Mouse (Mus musculus): Measurements from ENCODE around the gene Col6a6. TPM values are rescaled to one million over a fixed set of nuclear protein-coding genes. Genes with fewer than 3 reads are reported as not detected.

Col6a6 gene
- total RNA-seq, 2 experiments from 2014 or later, result 0.60 to 0.71 TPM

GRCm38 (mm10) chr9:105801463-105801862 lies 26.5 kb downstream of the Col6a6 start:
- DNase-seq (ENCODE audit: low spot score in 2 of 2), result no peak

DNA sequence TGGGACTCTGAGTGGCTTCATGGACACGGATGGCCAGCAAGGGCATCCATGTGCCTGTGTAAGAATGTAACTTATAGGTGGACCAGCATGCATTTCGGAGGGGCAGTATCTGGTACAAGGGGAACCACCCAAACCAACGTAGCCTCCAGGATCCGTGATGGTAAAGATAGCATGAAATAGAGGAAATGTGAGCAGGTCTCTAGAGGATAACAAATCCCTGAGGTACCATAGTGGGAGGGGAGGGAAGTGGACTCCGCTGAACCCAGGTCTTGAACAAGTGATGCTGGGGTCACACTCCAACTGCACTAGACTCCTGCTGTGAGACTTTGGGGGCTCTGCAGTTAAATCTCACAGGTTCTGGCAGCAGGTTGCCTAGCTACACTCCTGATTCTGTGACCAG lies 27.7 kb downstream of the Col6a6 start:
- no peak for DNase-seq (ENCODE audit: low spot score in 2 of 2)

- no peak for DNase-seq (ENCODE audit: low spot score in 2 of 2)
Measured at GRCm38 (mm10) chr9:105796137-105796536, 31.8 kb downstream of the Col6a6 start.

DNA sequence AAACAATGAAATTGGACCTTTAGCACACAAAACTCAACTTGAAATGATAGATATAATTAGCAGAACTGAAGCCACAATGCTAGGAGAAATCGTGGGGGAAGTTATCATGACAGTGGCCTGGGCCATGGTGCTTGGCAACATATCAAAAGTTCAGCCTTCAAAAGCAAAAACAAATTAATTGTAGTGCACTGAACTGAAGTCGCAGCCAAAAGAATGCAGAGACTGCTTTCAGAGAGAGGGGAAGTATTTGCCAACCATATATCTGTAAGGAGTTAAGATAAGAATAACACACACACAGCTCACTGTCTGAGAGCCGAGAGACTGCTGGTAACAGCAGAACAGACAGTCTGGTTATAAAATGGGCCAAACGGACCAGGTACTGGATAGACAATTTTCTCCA lies 33.0 kb downstream of the Col6a6 start:
- no peak for DNase-seq (ENCODE audit: low spot score in 2 of 2)

DNA sequence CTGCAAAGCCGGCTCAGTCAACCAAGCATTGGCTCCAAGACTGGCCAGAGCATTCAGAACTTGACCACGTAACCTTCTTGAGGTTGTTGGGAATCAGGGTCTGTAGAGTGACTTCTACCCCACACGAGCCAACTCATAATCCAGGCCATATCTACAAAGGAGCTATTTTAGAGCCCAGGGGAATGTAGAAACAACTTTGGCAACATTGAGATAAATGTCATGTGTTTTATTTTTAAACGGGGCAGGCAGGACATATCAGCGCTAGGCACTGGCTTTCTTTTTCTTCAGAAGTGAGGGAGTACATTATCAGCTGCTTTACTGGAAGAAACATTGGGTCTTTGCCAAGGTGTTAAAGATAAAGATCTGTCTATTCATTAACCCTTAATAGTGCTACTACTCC lies 36.1 kb downstream of the Col6a6 start:
- no peak for DNase-seq (ENCODE audit: low spot score in 2 of 2)

DNA sequence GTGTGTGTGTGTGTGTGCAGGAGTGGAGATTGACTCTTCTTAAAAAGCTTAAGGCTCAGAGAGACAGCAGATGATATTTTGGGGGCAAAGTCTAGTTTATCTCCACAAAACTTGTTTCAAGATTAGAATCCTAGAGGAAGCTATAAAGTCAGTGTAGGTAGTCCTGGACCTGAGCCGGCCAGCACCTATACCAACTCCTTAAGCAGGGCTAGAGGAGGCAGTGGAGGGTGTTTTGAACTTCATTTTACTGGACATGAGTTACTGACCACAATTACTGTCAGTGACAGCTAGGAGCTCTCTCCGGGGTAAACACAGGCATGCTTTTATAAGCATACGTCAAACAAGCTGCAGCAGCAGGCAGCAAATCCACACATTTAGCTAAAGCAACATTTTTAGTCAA lies 39.8 kb downstream of the Col6a6 start:
- no peak for DNase-seq (ENCODE audit: low spot score in 2 of 2)

DNA sequence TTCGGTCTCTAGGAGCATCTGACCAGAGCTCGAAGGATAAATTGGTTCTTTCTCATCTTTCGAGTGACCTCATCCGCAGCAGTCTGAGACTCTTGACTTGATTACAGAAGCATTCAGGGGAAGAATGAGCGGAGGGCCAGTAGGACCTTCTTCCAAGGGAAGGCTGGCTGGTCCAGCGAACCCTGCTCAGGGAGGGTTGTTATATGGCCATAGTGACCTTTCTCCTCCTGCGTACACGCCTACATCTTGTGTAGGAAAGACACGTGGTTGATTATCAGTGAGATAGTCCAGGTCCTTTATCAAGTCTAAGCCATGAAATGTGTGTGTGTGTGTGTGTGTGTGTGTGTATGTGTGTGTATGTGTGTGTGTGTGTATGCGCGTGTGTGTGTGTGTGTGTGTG lies 40.2 kb downstream of the Col6a6 start:
- DNase-seq (ENCODE audit: low spot score in 2 of 2), result no peak

GRCm38 (mm10) chr9:105784026-105784425 lies 43.9 kb downstream of the Col6a6 start:
- no peak for DNase-seq (ENCODE audit: low spot score in 2 of 2)

- no peak for DNase-seq (ENCODE audit: low spot score in 2 of 2)
Measured at GRCm38 (mm10) chr9:105780696-105781095, 47.3 kb downstream of the Col6a6 start.

DNA sequence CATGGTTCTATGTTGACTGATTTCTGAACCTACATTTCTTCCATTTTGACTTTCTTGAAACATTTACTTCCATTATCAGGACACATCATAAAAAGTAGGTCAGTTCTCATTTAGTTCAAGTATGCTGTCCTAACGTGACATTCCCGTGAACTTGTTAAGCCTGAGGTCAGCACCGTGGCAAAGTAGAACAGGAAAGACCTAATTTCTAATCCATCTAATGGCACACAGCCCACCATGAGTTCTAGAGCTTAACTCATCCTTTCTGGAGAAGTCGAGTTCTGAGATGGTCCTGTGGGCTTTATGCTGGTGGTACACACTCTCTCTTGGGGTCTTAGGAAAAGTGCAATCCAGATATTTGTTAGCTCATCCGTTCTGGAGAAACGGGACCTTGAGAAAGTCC lies 49.2 kb downstream of the Col6a6 start:
- DNase-seq (ENCODE audit: low spot score in 2 of 2), result no peak

DNA sequence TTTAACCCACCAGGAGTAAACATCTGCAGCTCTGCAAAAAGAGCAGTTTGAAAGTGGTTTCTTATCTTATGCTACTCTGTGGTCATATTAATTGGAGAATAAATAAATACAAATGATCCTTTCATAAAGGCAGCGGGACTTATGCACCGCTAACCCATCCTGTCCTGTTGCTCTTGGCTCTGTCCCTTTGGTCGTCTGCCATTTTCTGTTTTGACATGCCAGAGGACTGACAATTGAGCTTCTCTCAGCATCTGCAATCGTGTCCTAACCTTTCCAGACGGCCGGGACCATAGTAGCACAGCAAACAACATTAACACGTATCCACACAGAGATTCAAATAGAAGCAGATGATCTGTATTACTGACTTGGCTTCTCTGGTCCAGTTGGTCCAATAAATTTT lies 53.1 kb downstream of the Col6a6 start:
- peak in 1 of 2 experiments; percentile 40 for DNase-seq (ENCODE audit: low spot score in 2 of 2)

DNA sequence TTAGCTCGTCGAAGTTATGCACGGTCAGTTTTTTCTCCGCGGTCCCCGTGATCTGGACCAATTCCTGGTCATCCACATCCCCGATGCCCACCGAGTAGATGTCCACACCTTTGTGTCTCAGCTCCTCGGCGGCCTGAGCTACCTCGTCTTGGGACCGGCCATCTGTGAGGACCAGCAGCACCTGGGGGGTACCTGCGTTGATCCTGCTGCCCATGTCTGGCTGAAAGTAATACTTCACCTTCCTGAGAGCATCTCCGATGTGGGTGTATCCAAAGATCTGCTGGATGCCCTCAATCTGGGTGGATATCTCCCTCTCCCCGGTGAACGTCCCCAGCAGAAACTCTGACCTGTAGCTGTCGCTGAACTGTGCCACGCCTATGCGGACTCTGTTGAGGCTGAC lies 53.6 kb downstream of the Col6a6 start:
- DNase-seq (ENCODE audit: low spot score in 2 of 2), result no peak

GRCm38 (mm10) chr9:105771380-105771779 lies 56.6 kb downstream of the Col6a6 start:
- no peak for DNase-seq (ENCODE audit: low spot score in 2 of 2)

- no peak for DNase-seq (ENCODE audit: low spot score in 2 of 2)
Measured at GRCm38 (mm10) chr9:105770690-105771089, 57.3 kb downstream of the Col6a6 start.

DNA sequence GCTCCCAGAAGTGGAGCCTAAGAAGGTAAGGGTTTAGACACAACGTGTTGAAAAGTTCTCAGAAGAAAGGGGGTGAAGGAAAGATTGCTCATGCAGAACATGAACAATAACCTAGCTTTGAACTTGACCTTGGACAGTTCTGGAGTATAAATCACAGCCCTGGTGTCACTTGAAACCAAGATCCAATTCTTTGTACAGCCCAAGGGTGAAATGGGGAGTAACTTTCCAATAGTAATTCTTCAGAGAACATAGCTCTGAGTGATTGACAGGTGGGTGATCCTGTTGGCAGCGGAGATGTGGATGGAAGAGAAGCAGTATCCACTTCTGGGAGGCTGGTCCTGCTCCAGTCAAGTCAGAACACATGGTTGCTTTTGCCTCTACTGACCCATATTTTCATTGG lies 62.1 kb downstream of the Col6a6 start:
- no peak for DNase-seq (ENCODE audit: low spot score in 2 of 2)

- DNase-seq (ENCODE audit: low spot score in 2 of 2), result no peak
Measured at GRCm38 (mm10) chr9:105764681-105765080, 63.3 kb downstream of the Col6a6 start.

DNA sequence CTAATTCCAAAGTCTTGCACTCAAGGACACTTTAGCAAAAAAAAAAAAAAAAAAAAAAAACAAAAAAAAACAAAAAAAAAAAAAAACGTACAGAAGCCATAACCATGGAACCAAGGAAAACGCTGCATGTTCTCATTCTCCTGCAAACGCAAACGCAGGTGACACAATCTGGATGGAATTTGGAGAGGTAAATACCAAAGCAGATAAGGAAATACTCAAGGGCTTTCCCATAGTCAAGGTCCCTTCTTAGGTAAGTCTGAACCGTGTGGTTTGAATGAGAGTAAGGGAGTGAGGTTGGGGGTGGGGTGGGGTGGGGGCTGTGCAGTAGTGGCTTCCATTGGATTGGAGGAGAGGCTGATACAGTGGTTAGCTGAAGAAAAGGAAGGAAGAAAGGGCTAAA lies 63.8 kb downstream of the Col6a6 start:
- no peak for DNase-seq (ENCODE audit: low spot score in 2 of 2)

- DNase-seq (ENCODE audit: low spot score in 2 of 2), result no peak
Measured at GRCm38 (mm10) chr9:105763625-105764024, 64.3 kb downstream of the Col6a6 start.

GRCm38 (mm10) chr9:105762274-105762673 lies 65.7 kb downstream of the Col6a6 start:
- DNase-seq (ENCODE audit: low spot score in 2 of 2), result no peak

GRCm38 (mm10) chr9:105758861-105759260 lies 69.1 kb downstream of the Col6a6 start:
- no peak for DNase-seq (ENCODE audit: low spot score in 2 of 2)

GRCm38 (mm10) chr9:105758173-105758765 lies 69.7 kb downstream of the Col6a6 start:
- DNase-seq (ENCODE audit: low spot score in 2 of 2), result no peak

- DNase-seq (ENCODE audit: low spot score in 2 of 2), result no peak
Measured at GRCm38 (mm10) chr9:105754256-105754655, 73.7 kb downstream of the Col6a6 start.

DNA sequence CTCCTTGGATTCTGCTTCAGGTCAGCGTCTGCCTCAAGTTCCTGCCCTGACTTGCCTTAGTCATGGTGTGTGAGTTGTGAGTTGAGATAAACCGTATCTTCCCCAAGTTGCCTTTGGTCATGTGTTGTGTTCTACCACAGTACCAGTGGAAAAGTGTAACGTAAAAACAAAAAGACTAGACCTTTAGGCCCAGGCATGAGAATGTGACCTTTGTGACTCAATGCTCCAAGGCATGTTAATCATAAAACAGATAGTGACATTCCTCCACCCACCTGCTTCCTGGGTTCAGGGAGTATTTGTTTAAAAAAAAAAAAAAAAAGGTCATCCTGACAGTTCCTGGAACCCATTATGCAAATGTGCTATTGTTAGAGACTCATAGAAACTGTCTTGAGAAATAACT lies 82.1 kb downstream of the Col6a6 start:
- DNase-seq (ENCODE audit: low spot score in 2 of 2), result no peak

GRCm38 (mm10) chr9:105740413-105740812 lies 87.5 kb downstream of the Col6a6 start:
- DNase-seq (ENCODE audit: low spot score in 2 of 2), result no peak

All from layer of hippocampus, postnatal 14 days (tissue).